Mouse (Mus musculus): ENCODE results near the gene Tsga10ip.

Tsga10ip gene

DNA sequence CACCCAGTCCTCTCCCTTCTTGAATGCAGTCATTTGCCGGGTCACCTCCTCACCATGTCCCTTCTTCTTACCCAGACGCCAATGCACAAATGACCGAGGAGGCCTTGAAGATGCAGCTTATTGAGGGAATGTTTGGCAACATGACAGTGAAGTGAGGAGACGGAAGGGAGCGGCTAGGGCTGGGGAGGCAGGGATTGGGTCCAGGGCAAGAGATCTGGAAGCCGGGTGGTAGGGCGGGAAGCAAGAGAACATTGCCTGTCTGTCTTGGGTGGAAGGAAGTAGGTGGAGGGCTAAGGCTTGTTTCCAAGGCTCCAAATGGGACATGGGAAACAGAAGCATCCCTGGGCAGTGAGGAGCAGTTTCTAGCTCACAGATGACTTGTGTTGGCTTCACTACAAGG is 61.0 kb downstream of the Tsga10ip start:
- no peak for DNase-seq (ENCODE audit: low spot score)
